Mouse (Mus musculus) megakaryocyte, embryonic 14.5 days (primary cell): ENCODE results near the gene Prg2.

Experiments used
- FLI1 ChIP-seq: IDR thresholded peaks from 2 replicates; pipeline ENCODE4 v1.6.1; 2012; ENCODE audit warnings: low read length, inconsistent platforms, mixed read lengths
- GATA1 ChIP-seq: IDR thresholded peaks from 3 replicates; pipeline ENCODE4 v1.6.1; 2012; ENCODE audit warnings: mixed read lengths, low read length, inconsistent platforms, borderline replicate concordance

- TF ChIP-seq GATA1: no peak
- no peak for TF ChIP-seq FLI1
Measured at GRCm38 (mm10) chr2:84941795-84942194, 38.5 kb upstream of the Prg2 start.
